In genomic region chr13:70637662-70638291, GRCm38 (mm10) we compare ENCODE assay signal across 8 mouse cellular contexts. TPM values are rescaled to one million over a fixed set of nuclear protein-coding genes. Genes with fewer than 3 reads are reported as not detected.
DNase-seq lines count a peak whose midpoint lies in the region; ATAC-seq and TF ChIP-seq lines count a peak whose summit lies in the region.

No protein-coding gene starts in this region.

- H3K4me3 ChIP-seq in bone marrow macrophage, adult 2 months (ENCODE audit: insufficient read depth, low read length), result peak overlapping the region; percentile 87
- peak overlapping the region; percentile 99 for H3K4me3 ChIP-seq in embryonic fibroblast, embryonic 13.5 days (ENCODE audit: insufficient read depth, low read length)
- H3K4me3 ChIP-seq in heart, embryonic 10.5 days, result peak overlapping the region; percentile 97
- H3K4me3 ChIP-seq in kidney, embryonic 15.5 days (replicated peaks), result peak overlapping the region; percentile 97

- peak; percentile 92 for DNase-seq in A20 (ENCODE audit: low read depth, low spot score)
- DNase-seq in heart, embryonic 10.5 days (ENCODE audit: low spot score), result peak; percentile 98
- peak; percentile 87 for DNase-seq in liver
- peak; percentile 80 to 92 for DNase-seq in spleen, postnatal 4 days (ENCODE audit: low spot score in 2 of 2)

- under 1% methylated on average over 42 of the region's 42 CpGs for WGBS in heart, embryonic 10.5 days
- 0% methylated on average over 35 of the region's 42 CpGs for WGBS in kidney, embryonic 15.5 days

- H3K4me1 ChIP-seq in bone marrow macrophage, adult 2 months (ENCODE audit: control insufficient read depth, insufficient read depth, low read length), result peaks cover 21% of the 10 kb centered on the region
- H3K4me1 ChIP-seq in embryonic fibroblast, embryonic 13.5 days (ENCODE audit: control insufficient read depth, insufficient read depth, low read length), result 0 out of 2 replicates have a peak, but pooled peaks cover 2% of the 10 kb centered on the region
- H3K4me1 ChIP-seq in heart, embryonic 10.5 days, result peaks cover 23% of the 10 kb centered on the region
- H3K4me1 ChIP-seq in kidney, embryonic 15.5 days, result peaks cover 21% of the 10 kb centered on the region

- ATAC-seq in kidney, embryonic 15.5 days (replicated peaks; ENCODE audit: low FRiP score), result peak; percentile 96
- peak; percentile 82 for ATAC-seq in monocyte, adult 5-6 weeks (replicated peaks; ENCODE audit: insufficient number of reproducible peaks, low FRiP score, low TSS enrichment, poor library complexity, severe bottlenecking)

- no peaks in the 10 kb centered on the region for H3K27me3 ChIP-seq in heart, embryonic 10.5 days (ENCODE audit: insufficient read depth, poor library complexity, severe bottlenecking)
- H3K27me3 ChIP-seq in kidney, embryonic 15.5 days, result no peaks in the 10 kb centered on the region

- H3K36me3 ChIP-seq in heart, embryonic 10.5 days, result no peaks in the 10 kb centered on the region
- H3K36me3 ChIP-seq in kidney, embryonic 15.5 days, result no peaks in the 10 kb centered on the region

- 0 out of 2 replicates have a peak, but pooled peaks have one; percentile 39 for TF ChIP-seq POLR2A in bone marrow macrophage, adult 2 months (IDR thresholded peaks at IDR 0.05; ENCODE audit: borderline replicate concordance, low read depth, low read length)
- TF ChIP-seq POLR2A in embryonic fibroblast, embryonic 13.5 days (IDR thresholded peaks at IDR 0.05; ENCODE audit: low read depth, low read length), result peak; percentile 83

- peak overlapping the region; percentile 95 for H3K27ac ChIP-seq in bone marrow macrophage, adult 2 months (ENCODE audit: insufficient read depth, low read depth, low read length)
- peak overlapping the region; percentile 68 for H3K27ac ChIP-seq in embryonic fibroblast, embryonic 13.5 days (ENCODE audit: insufficient read depth, low read length)
- H3K27ac ChIP-seq in heart, embryonic 10.5 days, result peak overlapping the region; percentile 96
- peak overlapping the region; percentile 91 for H3K27ac ChIP-seq in kidney, embryonic 15.5 days

- H3K9me3 ChIP-seq in heart, embryonic 10.5 days, result no peaks in the 10 kb centered on the region
- H3K9me3 ChIP-seq in kidney, embryonic 15.5 days (replicated peaks), result no peaks in the 10 kb centered on the region

- H3K4me2 ChIP-seq in kidney, embryonic 15.5 days, result peak overlapping the region; percentile 71

- no peak for TF ChIP-seq CTCF in bone marrow macrophage, adult 2 months (IDR thresholded peaks at IDR 0.05; ENCODE audit: low read depth, low read length)
- TF ChIP-seq CTCF in embryonic fibroblast, embryonic 13.5 days (IDR thresholded peaks at IDR 0.05; ENCODE audit: borderline replicate concordance, insufficient read depth, low read length), result peak; percentile 30; the same call in 1 of the 2 replicates

- peak overlapping the region; percentile 91 for H3K9ac ChIP-seq in kidney, embryonic 15.5 days

RNA-seq across cellular contexts. Expression of gene Ice1, which starts 0.3 kb away (rescaled TPM):
- 19.8 and 22.7 TPM in 2 replicates for polyA plus RNA-seq in bone marrow macrophage, adult 2 months (2012; ENCODE audit: insufficient read depth, insufficient read length, missing spikeins)
- polyA plus RNA-seq in embryonic fibroblast, embryonic 13.5 days (2011; ENCODE audit: insufficient read length, low read depth, missing spikeins), result 44.4 and 52.2 TPM in 2 replicates
- polyA plus RNA-seq in heart, embryonic 10.5 days (2016; fragmentation: Nextera tagmentation; extraction: Ambion mirVana), result 16.8 and 20.3 TPM in 2 replicates
- polyA plus RNA-seq in kidney, embryonic 15.5 days (2015; fragmentation: Nextera tagmentation; extraction: Ambion mirVana), result 18.2 and 19.9 TPM in 2 replicates
- total RNA-seq in monocyte, adult 5-6 weeks (2017), result 34.4 to 51.3 TPM (median 38.3 TPM) in 3 replicates

Comparison
In these comparisons a context has a peak if more than half of its experiments do, and no peak if none do; other contexts are left out.
1. Peak in every context shown above with its lines: DNase-seq, ATAC-seq, H3K4me3 ChIP-seq and H3K27ac ChIP-seq.